Mouse (Mus musculus) bone marrow, adult 2 months (tissue): ENCODE data around the gene Eps8l3.

Experiments used
- CTCF ChIP-seq: fragments of 200-500 bp; IDR thresholded peaks from 2 replicates; pipeline ENCODE4 v1.5.1; 2011; ENCODE audit warnings: low read length, control low read depth; ENCODE audit not compliant: control insufficient read depth, insufficient read depth
- POLR2A ChIP-seq: fragments of 200-500 bp; IDR thresholded peaks from 2 replicates; pipeline ENCODE4 v1.6.1; 2011; ENCODE audit warnings: low read depth, mild to moderate bottlenecking, control low read depth, low read length, borderline replicate concordance; ENCODE audit not compliant: control insufficient read depth

- TF ChIP-seq POLR2A (no peak), CTCF (no peak)
These were observed 54.1 kb downstream of the Eps8l3 start for GRCm38 (mm10) chr3:107931134-107931533.
